In genomic region chr19:56774408-56774962, GRCm38 (mm10) we compare ENCODE assay signal across 10 mouse cellular contexts. TPM values are rescaled to one million over a fixed set of nuclear protein-coding genes. Genes with fewer than 3 reads are reported as not detected.
DNase-seq lines count a peak whose midpoint lies in the region; ATAC-seq and TF ChIP-seq lines count a peak whose summit lies in the region.
"Had no signal": no experiment of that assay in that cellular context is flagged by ENCODE, and none has a peak within 500 bp of the region (broad histone marks: within the 10 kb centered on the region; RNA-seq: fewer than 3 reads in every experiment).

No protein-coding gene starts in this region.

- H3K27me3 ChIP-seq in heart, embryonic 16.5 days (ENCODE audit: control insufficient read depth, insufficient read depth, low read length), result no peaks in the 10 kb centered on the region

- 21% methylated on average over 9 of the region's 9 CpGs for WGBS in heart, embryonic 16.5 days

- no peaks in the 10 kb centered on the region for H3K9me3 ChIP-seq in heart, embryonic 16.5 days (replicated peaks; ENCODE audit: control insufficient read depth, low read length)
- H3K9me3 ChIP-seq: hindbrain, embryonic 13.5 days had no signal

- TF ChIP-seq POLR2A in bone marrow macrophage, adult 2 months (IDR thresholded peaks at IDR 0.05; ENCODE audit: borderline replicate concordance, low read depth, low read length), result no peak

- no peak overlapping the region for H3K9ac ChIP-seq in heart, embryonic 16.5 days (ENCODE audit: low read length)
- H3K9ac ChIP-seq: hindbrain, embryonic 13.5 days had no signal

- TF ChIP-seq CTCF in bone marrow macrophage, adult 2 months (IDR thresholded peaks at IDR 0.05; ENCODE audit: low read depth, low read length), result no peak

- peak overlapping the region; percentile 53 for H3K27ac ChIP-seq in bone marrow macrophage, adult 2 months (ENCODE audit: insufficient read depth, low read depth, low read length)
- H3K27ac ChIP-seq in heart, embryonic 16.5 days (ENCODE audit: low read length), result peak overlapping the region; percentile 81
- H3K27ac ChIP-seq: hindbrain, embryonic 13.5 days had no signal

- ATAC-seq in heart, embryonic 16.5 days (replicated peaks; ENCODE audit: extremely low read depth, insufficient read depth, low FRiP score), result peak; percentile 82

- DNase-seq in B cell, adult 2 months, result peak; percentile 61 to 62
- peak; percentile 42 to 49 for DNase-seq in lung, postnatal 4 days
- no peak for DNase-seq in adrenal gland, adult 2 months
- no peak for DNase-seq in ovary, postnatal 36 days (ENCODE audit: low spot score)
- no peak for DNase-seq in frontal cortex, postnatal 25 days (ENCODE audit: low spot score in 2 of 2)
- DNase-seq: adrenal gland, postnatal 25 days had no signal

- H3K36me3 ChIP-seq in heart, embryonic 16.5 days (ENCODE audit: control insufficient read depth, insufficient read depth), result no peaks in the 10 kb centered on the region
- H3K36me3 ChIP-seq: hindbrain, embryonic 13.5 days had no signal

- H3K4me2 ChIP-seq in heart, embryonic 16.5 days (ENCODE audit: low read depth, low read length), result no peak overlapping the region
- H3K4me2 ChIP-seq: hindbrain, embryonic 13.5 days had no signal

- H3K4me1 ChIP-seq in bone marrow macrophage, adult 2 months (ENCODE audit: control insufficient read depth, insufficient read depth, low read length), result peaks cover 31% of the 10 kb centered on the region
- peaks cover 33% of the 10 kb centered on the region for H3K4me1 ChIP-seq in heart, embryonic 16.5 days (ENCODE audit: control insufficient read depth, insufficient read depth, low read length)

- no peak overlapping the region for H3K4me3 ChIP-seq in bone marrow macrophage, adult 2 months (ENCODE audit: insufficient read depth, low read length)
- H3K4me3 ChIP-seq in heart, embryonic 16.5 days (ENCODE audit: low read length), result no peak overlapping the region
- H3K4me3 ChIP-seq: hindbrain, embryonic 13.5 days had no signal

RNA-seq across cellular contexts. Expression of gene Ccdc186, which starts 47.5 kb away (rescaled TPM):
- 18.2 and 22.2 TPM in 2 replicates for polyA plus RNA-seq in bone marrow macrophage, adult 2 months (2012; ENCODE audit: insufficient read depth, insufficient read length, missing spikeins)
- 17.4 and 18.7 TPM in 2 replicates for polyA plus RNA-seq in heart, embryonic 16.5 days (2015; fragmentation: Nextera tagmentation; extraction: Ambion mirVana)
- total RNA-seq in adrenal gland, adult 2 months (2021), result 10 to 100 TPM; 22.0 to 33.8 TPM
- 1.3 and 2.4 TPM in 2 replicates for polyA plus RNA-seq in adrenal gland, adult 2 months (2012; rRNA removed)

RNA-seq across cellular contexts. Expression of gene Tdrd1, which starts 51.5 kb away (rescaled TPM):
- not detected in 2 replicates for polyA plus RNA-seq in bone marrow macrophage, adult 2 months (2012; ENCODE audit: insufficient read depth, insufficient read length, missing spikeins)
- 0.32 and 0.44 TPM in 2 replicates for polyA plus RNA-seq in heart, embryonic 16.5 days (2015; fragmentation: Nextera tagmentation; extraction: Ambion mirVana)
- not detected for total RNA-seq in adrenal gland, adult 2 months (2021)
- not detected in 2 replicates for polyA plus RNA-seq in adrenal gland, adult 2 months (2012; rRNA removed)
- total RNA-seq: adrenal gland, postnatal 25 days; MEL had no signal

RNA-seq across cellular contexts. Expression of gene Adrb1, which starts 52.5 kb away (rescaled TPM):
- not detected in 2 replicates for polyA plus RNA-seq in bone marrow macrophage, adult 2 months (2012; ENCODE audit: insufficient read depth, insufficient read length, missing spikeins)
- polyA plus RNA-seq in heart, embryonic 16.5 days (2015; fragmentation: Nextera tagmentation; extraction: Ambion mirVana), result 2.7 and 4.2 TPM in 2 replicates
- total RNA-seq in adrenal gland, adult 2 months (2021), result 1 to 10 TPM; 2.1 to 7.5 TPM
- polyA plus RNA-seq in adrenal gland, adult 2 months (2012; rRNA removed), result 9.5 and 13.9 TPM in 2 replicates
- total RNA-seq: MEL had no signal

Comparison
In these comparisons a context has a peak if more than half of its experiments do, and no peak if none do; other contexts are left out.
1. DNase-seq: peak in B cell, adult 2 months (2 of 2) and lung, postnatal 4 days (2 of 2); none in adrenal gland, adult 2 months (single experiment), ovary, postnatal 36 days (single experiment) and frontal cortex, postnatal 25 days (0 of 2).